Mouse (Mus musculus) B cell, adult 62 days (primary cell): ENCODE data around the gene Tmed4. TPM values are rescaled to one million over a fixed set of nuclear protein-coding genes. Genes with fewer than 3 reads are reported as not detected.

Experiments used
- total RNA-seq: library from RNA; stranded (reverse); gene quantifications from 4 replicates; pipeline ENCODE4 v1.2.4, GENCODE M21; 2023

Tmed4 gene
- total RNA-seq, result 35.8 to 37.5 TPM (median 36.6 TPM) in 4 replicates

DNA sequence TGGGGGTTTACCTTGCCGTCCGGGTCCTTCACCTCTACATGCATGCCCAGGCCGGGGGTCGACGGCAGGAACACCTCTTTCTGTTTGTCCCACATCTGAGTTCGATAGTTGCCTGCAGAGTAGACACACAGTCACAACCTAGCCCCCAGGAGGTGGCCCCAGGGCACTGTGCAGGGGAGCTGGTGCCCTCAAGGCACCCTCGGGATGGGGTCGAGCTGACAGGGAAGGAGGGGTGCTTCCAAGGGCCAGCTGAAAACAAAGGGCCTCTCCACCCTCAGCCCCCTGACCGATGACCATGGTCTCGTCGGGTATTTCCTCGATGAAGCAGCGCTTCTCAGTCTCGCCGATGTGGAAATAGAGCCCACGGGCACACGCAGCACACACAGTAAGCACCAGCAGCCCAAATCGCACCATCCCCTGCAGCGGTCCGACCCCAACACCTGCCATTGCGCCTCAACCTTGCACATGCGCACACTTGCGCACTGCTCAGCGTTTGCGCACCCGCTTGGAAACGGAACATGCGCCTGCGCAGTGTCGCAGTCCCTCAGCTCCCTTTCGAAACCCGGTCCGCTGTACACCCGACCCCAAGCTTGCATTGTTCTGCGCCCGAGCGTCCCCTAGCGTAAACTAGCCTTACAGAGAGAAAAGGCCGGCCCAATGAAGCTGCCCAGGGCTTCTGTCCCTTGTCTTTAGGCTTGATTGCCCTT is at the start of gene Tmed4:
Tmed4 (minus strand) TSS at position 484 of the 707 bp plus-strand sequence.

DNA sequence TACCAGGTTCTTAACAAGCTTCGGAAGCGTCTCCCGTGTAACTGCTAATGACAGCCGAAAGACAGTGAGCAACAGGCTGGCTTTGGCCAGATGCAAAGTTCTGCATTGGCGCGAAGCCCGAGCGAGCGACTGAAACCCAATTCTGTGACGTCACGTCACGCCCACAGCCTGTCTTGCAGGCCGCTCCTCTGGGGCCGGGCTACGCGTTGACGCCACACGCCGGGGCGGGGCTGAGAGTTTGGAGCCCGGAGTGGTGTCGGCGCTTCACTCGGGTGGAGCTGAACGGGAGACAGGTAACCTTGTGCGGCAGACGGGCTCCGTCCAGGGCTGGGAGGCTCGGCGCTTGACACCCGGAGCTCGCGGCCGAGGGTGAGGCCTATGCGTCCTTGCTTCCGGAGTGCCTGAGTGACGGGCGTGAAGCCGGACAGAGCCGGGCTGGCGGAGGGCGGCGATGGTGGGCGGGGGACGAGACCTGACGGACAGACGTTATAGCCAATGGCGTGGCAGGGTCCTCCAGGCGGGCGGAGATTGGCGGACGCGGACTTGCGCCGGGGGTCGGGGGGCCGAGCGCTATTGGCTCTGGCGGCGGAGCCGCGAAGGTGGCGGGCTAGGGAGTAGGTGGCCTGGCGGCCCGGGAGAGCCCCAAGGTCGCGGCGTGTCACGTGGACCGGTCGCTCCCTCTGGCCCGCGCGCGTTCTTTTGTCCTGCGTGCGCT is 16.9 kb upstream of the Tmed4 start, which contains the start of gene Ogdh:
Ogdh (plus strand) TSS at position 233 of the 715 bp plus-strand sequence.

DNA sequence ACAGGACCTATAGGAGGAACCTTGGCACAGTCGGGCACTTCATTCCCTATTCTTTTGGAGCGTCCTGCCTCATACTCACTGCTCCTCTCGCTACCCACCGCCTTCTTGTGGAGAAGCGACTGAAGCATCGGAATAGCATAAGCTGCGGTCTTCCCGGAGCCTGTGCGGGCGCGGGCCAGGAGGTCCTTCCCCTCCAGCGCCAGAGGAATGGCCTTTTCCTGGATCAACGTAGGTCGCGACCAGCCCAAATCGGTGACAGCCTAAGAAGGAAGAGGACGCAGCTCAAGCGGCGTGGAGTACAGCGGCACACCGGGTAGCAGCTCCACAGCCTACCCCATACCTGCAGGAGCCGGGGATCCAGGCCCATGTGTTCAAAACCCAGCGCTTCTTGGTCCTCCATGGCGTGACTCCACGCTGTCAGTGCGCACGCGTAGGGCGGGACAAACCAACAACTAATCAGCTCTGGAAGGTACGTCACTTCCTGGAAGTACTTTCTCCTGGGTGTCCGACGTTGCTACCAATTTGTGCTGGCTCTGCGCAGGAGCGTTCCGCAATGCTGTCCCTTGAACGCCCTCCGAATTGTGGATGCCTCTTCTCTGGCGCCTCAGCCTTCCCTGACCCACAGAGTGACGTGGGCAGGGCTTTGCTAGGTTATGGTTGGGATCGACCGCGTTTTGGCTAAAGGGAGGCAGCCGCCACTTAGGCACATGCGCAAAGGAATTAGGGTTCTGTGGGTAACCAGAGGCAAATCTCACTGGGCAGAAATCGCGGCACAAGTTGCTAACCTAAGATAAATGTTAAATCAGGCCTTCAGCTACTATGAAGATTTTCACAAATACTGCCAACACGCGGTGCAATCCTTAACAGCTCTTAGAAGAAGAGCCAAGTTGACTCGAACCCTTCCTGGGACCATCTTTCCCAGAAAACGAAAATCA is 7.1 kb downstream of the Tmed4 start, which contains the start of gene Ddx56:
Ddx56 (minus strand) TSS at position 453 of the 935 bp plus-strand sequence.

DNA sequence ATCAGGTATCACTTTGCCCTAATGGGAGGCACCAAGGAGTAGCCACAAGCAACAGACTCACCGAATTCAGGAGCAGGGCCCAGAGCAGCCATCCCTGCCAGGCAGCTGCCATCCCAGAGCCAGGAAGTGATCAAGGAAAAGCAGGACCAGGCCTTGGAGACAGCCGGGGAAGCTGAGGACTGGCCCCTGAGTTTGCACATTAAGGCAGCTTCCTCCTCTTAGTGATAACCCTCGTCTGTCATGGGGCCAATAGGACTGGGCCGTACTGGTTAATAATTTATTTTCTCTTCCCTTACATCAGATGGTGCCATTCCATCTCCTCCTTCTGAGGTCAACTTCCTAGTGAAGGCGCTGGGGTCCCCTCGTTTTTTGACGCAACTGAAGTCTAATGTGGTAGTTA is 44.7 kb downstream of the Tmed4 start, which contains the start of gene Npc1l1:
Npc1l1 (minus strand) TSS at position 132 of the 400 bp plus-strand sequence.

Other genes starting within 250 kb of the Tmed4 start
- 0.35 to 0.89 TPM (median 0.68 TPM) in 4 replicates for gene Camk2b, start 208.5 kb downstream of the Tmed4 start, total RNA-seq
- gene A730071L15Rik, start 74.8 kb downstream of the Tmed4 start, total RNA-seq, result 0.36 to 0.72 TPM in 2 of 4 replicates, not detected in the others
- 60.2 to 62.6 TPM (median 60.9 TPM) in 4 replicates for gene Nudcd3, start 74.5 kb downstream of the Tmed4 start, total RNA-seq
- gene Npc1l1, start 44.7 kb downstream of the Tmed4 start, total RNA-seq, result 0.12 to 0.18 TPM (median 0.13 TPM) in 3 of 4 replicates, not detected in the other
- 67.8 to 72.3 TPM (median 71.4 TPM) in 4 replicates for gene Ddx56, start 7.1 kb downstream of the Tmed4 start, total RNA-seq
- 183 to 197 TPM (median 187 TPM) in 4 replicates for gene Ogdh, start 16.8 kb upstream of the Tmed4 start, total RNA-seq
- gene Zmiz2, start 114.2 kb upstream of the Tmed4 start, total RNA-seq, result 172 to 185 TPM (median 179 TPM) in 4 replicates
- 958 to 1,167 TPM (median 1,125 TPM) in 4 replicates for gene Ppia, start 140.6 kb upstream of the Tmed4 start, total RNA-seq
- gene H2afv, start 169.6 kb upstream of the Tmed4 start, total RNA-seq, result 50.9 to 57.2 TPM (median 53.9 TPM) in 4 replicates
- gene Purb, start 201.0 kb upstream of the Tmed4 start, total RNA-seq, result 82.8 to 88.0 TPM (median 84.4 TPM) in 4 replicates
- 267 to 298 TPM (median 283 TPM) in 4 replicates for gene Myo1g, start 246.1 kb upstream of the Tmed4 start, total RNA-seq